Mouse (Mus musculus) myocyte (in vitro differentiated cells): ENCODE results near the gene Twist1. TPM values are rescaled to one million over a fixed set of nuclear protein-coding genes. Genes with fewer than 3 reads are reported as not detected.

Experiments
- H3K27me3 ChIP-seq: one replicate; pipeline ENCODE4 v1.6.1; 2011; ENCODE audit not compliant: control insufficient read depth, insufficient read depth, insufficient read length
- H3K36me3 ChIP-seq: one replicate; pipeline ENCODE4 v1.6.1; 2011; ENCODE audit not compliant: control insufficient read depth, insufficient read depth
- H3K4me2 ChIP-seq: one replicate; pipeline ENCODE4 v1.6.1; 2011; ENCODE audit warnings: low read depth, control low read depth
- H3K4me3 ChIP-seq: one replicate; pipeline ENCODE4 v1.5.1; 2011; ENCODE audit warnings: mild to moderate bottlenecking, control low read depth, moderate library complexity
- H3K79me2 ChIP-seq: one replicate; pipeline ENCODE4 v1.6.1; 2011; ENCODE audit not compliant: control insufficient read depth, insufficient read depth
- H3ac ChIP-seq: one replicate; pipeline ENCODE4 v1.6.1; 2011; ENCODE audit not compliant: control insufficient read depth, insufficient read length
- CEBPB ChIP-seq: IDR thresholded peaks from 2 replicates; pipeline ENCODE4 v1.6.1; 2011; ENCODE audit warnings: mild to moderate bottlenecking, moderate library complexity; ENCODE audit not compliant: poor library complexity, insufficient read depth, severe bottlenecking
- E2F4 ChIP-seq: IDR thresholded peaks from one replicate; pipeline ENCODE4 v1.6.1; 2011; ENCODE audit warnings: mild to moderate bottlenecking, control low read depth, moderate library complexity; ENCODE audit not compliant: insufficient read depth
- MAX ChIP-seq: IDR thresholded peaks from one replicate; pipeline ENCODE4 v1.6.1; 2011; ENCODE audit warnings: low read depth, mild to moderate bottlenecking, control low read depth
- MYOD1 ChIP-seq, 3 experiments: IDR thresholded peaks; one replicate each; pipeline ENCODE4 v1.6.1; 2011; ENCODE audit warnings: control low read depth in 2 of 3, low read depth in 2 of 3, mild to moderate bottlenecking in 2 of 3, moderate library complexity in 1 of 3; ENCODE audit not compliant: insufficient read length in 2 of 3, control insufficient read depth in 1 of 3
- MYOG ChIP-seq, 3 experiments: IDR thresholded peaks; one replicate each; pipeline ENCODE4 v1.6.1; 2011; ENCODE audit warnings: control low read depth in 2 of 3, low read depth in 2 of 3, mild to moderate bottlenecking in 2 of 3; ENCODE audit not compliant: insufficient read length in 2 of 3, control insufficient read depth in 1 of 3, insufficient read depth in 1 of 3
- POLR2A ChIP-seq: IDR thresholded peaks from one replicate; pipeline ENCODE4 v1.6.1; 2011; ENCODE audit warnings: low read depth, mild to moderate bottlenecking, control low read depth, moderate library complexity; ENCODE audit not compliant: insufficient read length
- POLR2AphosphoS2 ChIP-seq: IDR thresholded peaks from one replicate; pipeline ENCODE4 v1.6.1; 2011; ENCODE audit warnings: low read depth, control low read depth; ENCODE audit not compliant: insufficient read length
- REST ChIP-seq: IDR thresholded peaks from one replicate; pipeline ENCODE4 v1.6.1; 2011; ENCODE audit warnings: mild to moderate bottlenecking, control low read depth, moderate library complexity; ENCODE audit not compliant: insufficient read depth, insufficient read length
- SRF ChIP-seq: IDR thresholded peaks from one replicate; pipeline ENCODE4 v1.6.1; 2011; ENCODE audit warnings: low read depth; ENCODE audit not compliant: control insufficient read depth, insufficient read length
- TCF12 ChIP-seq: IDR thresholded peaks from one replicate; pipeline ENCODE4 v1.6.1; 2011; ENCODE audit warnings: mild to moderate bottlenecking, control low read depth; ENCODE audit not compliant: poor library complexity, insufficient read depth, severe bottlenecking
- TCF3 ChIP-seq: IDR thresholded peaks from one replicate; pipeline ENCODE4 v1.6.1; 2011; ENCODE audit warnings: low read depth, control low read depth; ENCODE audit not compliant: insufficient read length
- USF1 ChIP-seq: IDR thresholded peaks from one replicate; pipeline ENCODE4 v1.6.1; 2011; ENCODE audit warnings: low read depth, mild to moderate bottlenecking, control low read depth, moderate library complexity
- polyA plus RNA-seq: library from polyadenylated mRNA; unstranded; fragments of >200 nt; fragmentation: generic; extraction: Trizol; gene quantifications from one replicate; pipeline ENCODE4 v1.2.1, GENCODE M21; 2012; ENCODE audit warnings: missing spikeins

Gene Twist1
- polyA plus RNA-seq, 1 experiment: 5.8 TPM

DNA sequence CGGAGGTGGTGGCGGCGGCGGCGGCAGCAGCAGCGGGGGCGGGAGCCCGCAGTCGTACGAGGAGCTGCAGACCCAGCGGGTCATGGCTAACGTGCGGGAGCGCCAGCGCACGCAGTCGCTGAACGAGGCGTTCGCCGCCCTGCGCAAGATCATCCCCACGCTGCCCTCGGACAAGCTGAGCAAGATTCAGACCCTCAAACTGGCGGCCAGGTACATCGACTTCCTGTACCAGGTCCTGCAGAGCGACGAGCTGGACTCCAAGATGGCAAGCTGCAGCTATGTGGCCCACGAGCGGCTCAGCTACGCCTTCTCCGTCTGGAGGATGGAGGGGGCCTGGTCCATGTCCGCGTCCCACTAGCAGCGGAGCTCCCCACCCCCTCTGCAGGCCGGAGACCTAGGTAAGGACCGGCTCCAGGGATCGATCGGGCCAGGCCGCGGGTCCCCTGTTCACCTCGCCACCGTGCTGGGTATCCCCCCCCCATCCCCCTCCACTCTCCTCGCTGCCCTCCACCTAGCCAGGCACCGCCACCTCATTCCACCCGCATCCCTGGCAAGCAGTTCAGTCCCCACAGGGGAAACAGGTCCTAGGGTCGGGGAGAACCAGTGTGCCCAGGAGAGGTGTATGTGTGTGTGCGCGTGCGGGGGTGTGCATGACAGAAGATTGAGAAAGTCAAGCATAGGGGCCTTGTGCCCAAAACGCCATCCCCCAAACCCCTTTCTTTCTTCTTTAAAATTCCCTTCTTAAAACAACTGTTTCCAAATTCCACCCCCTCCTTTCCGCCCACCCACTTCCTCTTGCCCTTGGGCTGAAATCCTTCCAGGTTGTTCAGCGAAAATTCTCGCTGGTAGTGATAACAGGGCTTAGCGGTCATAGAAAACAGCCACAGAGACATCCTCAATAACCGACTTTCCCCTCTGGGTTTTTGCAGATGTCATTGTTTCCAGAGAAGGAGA is 1.0 kb downstream of the Twist1 start:
- Histone ChIP-seq H3K4me2 (peak overlapping the region; percentile 64), H3K36me3 (no peaks in the 10 kb centered on the region), H3K27me3 (peaks cover 3% of the 10 kb centered on the region), H3K4me3 (peak overlapping the region; percentile 41), H3ac (peak overlapping the region; percentile 52), H3K79me2 (no peaks in the 10 kb centered on the region)
- no peak for TF ChIP-seq TCF3
- TF ChIP-seq USF1: no peak
- no peak for TF ChIP-seq MYOG (IDR thresholded peaks at IDR 0.05; ENCODE audit: control insufficient read depth in 1 of 3, insufficient read depth in 1 of 3, insufficient read length in 2 of 3, low read depth in 2 of 3)
- TF ChIP-seq E2F4: no peak
- no peak for TF ChIP-seq POLR2AphosphoS2
- TF ChIP-seq MYOD1 (IDR thresholded peaks at IDR 0.05; ENCODE audit: control insufficient read depth in 1 of 3, insufficient read length in 2 of 3, low read depth in 2 of 3): no peak
- TF ChIP-seq MAX: no peak
- TF ChIP-seq TCF12: no peak
- no peak for TF ChIP-seq POLR2A
- no peak for TF ChIP-seq CEBPB
- no peak for TF ChIP-seq REST
- no peak for TF ChIP-seq SRF

DNA sequence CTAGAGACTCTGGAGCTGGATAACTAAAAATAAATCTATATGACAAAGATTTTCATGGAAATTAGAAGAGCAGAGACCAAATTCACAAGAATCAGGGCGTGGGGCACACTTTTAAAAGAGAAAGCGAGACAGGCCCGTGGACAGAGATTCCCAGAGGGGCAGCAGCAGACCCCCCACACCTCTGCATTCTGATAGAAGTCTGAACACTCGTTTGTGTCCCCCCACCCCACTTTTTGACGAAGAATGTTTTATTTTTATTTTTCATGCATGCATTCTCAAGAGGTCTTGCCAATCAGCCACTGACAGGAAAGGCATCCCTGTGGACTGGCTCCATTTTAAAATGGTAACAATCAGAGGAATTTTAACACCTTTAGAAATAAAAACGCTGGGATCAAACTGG is 1.7 kb downstream of the Twist1 start:
- Histone ChIP-seq H3ac (no peak overlapping the region), H3K27me3 (peaks cover 5% of the 10 kb centered on the region), H3K4me2 (peak overlapping the region; percentile 64), H3K36me3 (no peaks in the 10 kb centered on the region), H3K79me2 (no peaks in the 10 kb centered on the region), H3K4me3 (peak overlapping the region; percentile 41)
- no peak for TF ChIP-seq SRF
- no peak for TF ChIP-seq POLR2A
- TF ChIP-seq USF1: no peak
- TF ChIP-seq MYOG (IDR thresholded peaks at IDR 0.05; ENCODE audit: control insufficient read depth in 1 of 3, insufficient read depth in 1 of 3, insufficient read length in 2 of 3, low read depth in 2 of 3): no peak
- TF ChIP-seq E2F4: no peak
- no peak for TF ChIP-seq TCF12
- TF ChIP-seq POLR2AphosphoS2: no peak
- no peak for TF ChIP-seq CEBPB
- TF ChIP-seq TCF3: no peak
- no peak for TF ChIP-seq REST
- no peak for TF ChIP-seq MAX
- no peak for TF ChIP-seq MYOD1 (IDR thresholded peaks at IDR 0.05; ENCODE audit: control insufficient read depth in 1 of 3, insufficient read length in 2 of 3, low read depth in 2 of 3)

DNA sequence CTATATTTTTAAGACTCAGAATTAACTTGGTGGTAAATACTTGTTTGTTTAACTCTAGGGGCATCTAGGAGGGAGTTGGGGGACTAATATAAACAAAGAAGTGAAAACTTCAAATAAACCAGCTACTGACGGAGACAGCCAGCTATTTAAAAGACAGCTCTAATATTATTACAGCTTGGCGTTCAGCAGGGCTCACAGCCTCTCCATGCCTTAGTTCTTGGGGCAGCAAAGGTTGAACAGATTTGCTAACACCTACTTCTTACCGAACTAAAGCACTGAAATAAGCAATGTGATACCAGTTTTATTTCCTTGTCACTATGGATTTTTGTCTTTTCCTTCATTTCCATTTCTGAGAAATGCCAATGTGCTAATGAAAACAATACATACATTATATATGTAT is 2.4 kb downstream of the Twist1 start:
- Histone ChIP-seq H3K4me2 (peak overlapping the region; percentile 64), H3K4me3 (no peak overlapping the region)

GRCm38 (mm10) chr12:33961013-33961412 is 3.5 kb downstream of the Twist1 start:
- Histone ChIP-seq H3ac (no peak overlapping the region), H3K36me3 (no peaks in the 10 kb centered on the region), H3K27me3 (peaks cover 5% of the 10 kb centered on the region), H3K4me3 (no peak overlapping the region), H3K79me2 (no peaks in the 10 kb centered on the region), H3K4me2 (no peak overlapping the region)
- TF ChIP-seq MAX (no peak), TCF3 (no peak), MYOG (IDR thresholded peaks at IDR 0.05; ENCODE audit: control insufficient read depth in 1 of 3, insufficient read depth in 1 of 3, insufficient read length in 2 of 3, low read depth in 2 of 3) (no peak), USF1 (no peak), POLR2AphosphoS2 (no peak), CEBPB (no peak), E2F4 (no peak), POLR2A (no peak)

More for the DNA sequence above, 2.4 kb downstream of the Twist1 start:
- Histone ChIP-seq H3ac (no peak overlapping the region), H3K79me2 (no peaks in the 10 kb centered on the region), H3K27me3 (peaks cover 5% of the 10 kb centered on the region), H3K36me3 (no peaks in the 10 kb centered on the region)
- no peak for TF ChIP-seq TCF12
- no peak for TF ChIP-seq USF1
- no peak for TF ChIP-seq MAX
- TF ChIP-seq MYOG (IDR thresholded peaks at IDR 0.05; ENCODE audit: control insufficient read depth in 1 of 3, insufficient read depth in 1 of 3, insufficient read length in 2 of 3, low read depth in 2 of 3): no peak
- TF ChIP-seq TCF3: no peak
